ENCODE assay signal across 21 mouse cellular contexts in the genomic region with DNA sequence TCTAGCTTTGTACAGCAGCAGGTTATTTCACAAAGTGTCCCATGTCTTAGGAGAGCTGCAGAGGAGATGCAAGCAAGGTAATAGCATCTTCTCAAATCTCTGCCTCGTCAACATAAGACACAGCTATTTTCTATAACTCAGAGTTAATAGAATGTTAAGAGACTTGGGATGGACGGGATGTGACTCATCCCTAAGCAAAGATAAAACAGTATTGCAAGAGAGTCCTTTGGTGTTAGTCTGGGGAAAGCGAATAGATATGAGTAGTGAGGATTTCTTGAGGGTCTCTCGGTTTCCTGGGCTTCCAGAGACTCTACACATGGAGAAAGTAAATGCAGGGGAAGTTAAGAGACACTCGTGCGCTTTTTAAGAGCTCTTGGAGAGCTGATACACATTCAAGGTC.
"Had no signal": no experiment of that assay in that cellular context is flagged by ENCODE, and none has a peak within 500 bp of the region (broad histone marks: within the 10 kb centered on the region; RNA-seq: fewer than 3 reads in every experiment).

No protein-coding gene starts in this region.

- H3K4me2 ChIP-seq: liver, embryonic 15.5 days; lung, embryonic 15.5 days; midbrain, embryonic 11.5 days; midbrain, embryonic 13.5 days; midbrain, embryonic 15.5 days; neural tube, embryonic 13.5 days; neural tube, embryonic 15.5 days; stomach, embryonic 15.5 days had no signal

- H3K27me3 ChIP-seq: megakaryocyte, embryonic 14.5 days; midbrain, embryonic 13.5 days; midbrain, embryonic 15.5 days; neural tube, embryonic 13.5 days; neural tube, embryonic 15.5 days; stomach, embryonic 15.5 days had no signal

- H3K4me3 ChIP-seq: liver, embryonic 15.5 days; lung, embryonic 15.5 days; megakaryocyte, embryonic 14.5 days; midbrain, embryonic 13.5 days; midbrain, embryonic 15.5 days; neural tube, embryonic 13.5 days; neural tube, embryonic 15.5 days; stomach, embryonic 15.5 days had no signal

- H3K9ac ChIP-seq: liver, embryonic 15.5 days; liver, postnatal 0 days; lung, embryonic 15.5 days; midbrain, embryonic 13.5 days; midbrain, embryonic 15.5 days; neural tube, embryonic 13.5 days; neural tube, embryonic 15.5 days; stomach, embryonic 15.5 days had no signal

- H3K27ac ChIP-seq: liver, embryonic 15.5 days; lung, embryonic 15.5 days; macrophage; midbrain, embryonic 13.5 days; midbrain, embryonic 15.5 days; neural tube, embryonic 13.5 days; neural tube, embryonic 15.5 days; stomach, embryonic 15.5 days; stomach, postnatal 0 days had no signal

- ATAC-seq: liver, postnatal 0 days; lung, postnatal 0 days; midbrain, embryonic 13.5 days; midbrain, embryonic 15.5 days had no signal

- DNase-seq: liver, postnatal 0 days; lung, adult 2 months; lung, postnatal 14 days; lung, postnatal 36 days; retina, postnatal 1 day; right cerebral cortex, adult 18-20 months; right cerebral cortex, postnatal 25 days; thymus, postnatal 14 days; thymus, postnatal 36 days had no signal

- H3K4me1 ChIP-seq: stomach, embryonic 15.5 days had no signal

- H3K9me3 ChIP-seq: liver, embryonic 15.5 days; lung, embryonic 15.5 days; megakaryocyte, embryonic 14.5 days; midbrain, embryonic 13.5 days; midbrain, embryonic 15.5 days; neural tube, embryonic 13.5 days; neural tube, embryonic 15.5 days; stomach, embryonic 15.5 days had no signal

- H3K36me3 ChIP-seq: liver, embryonic 15.5 days; lung, embryonic 15.5 days; midbrain, embryonic 13.5 days; midbrain, embryonic 15.5 days; neural tube, embryonic 13.5 days; neural tube, embryonic 15.5 days; stomach, embryonic 15.5 days had no signal
